Mouse (Mus musculus) stomach, embryonic 15.5 days (tissue): ENCODE data around the gene Rnf220. TPM values are rescaled to one million over a fixed set of nuclear protein-coding genes. Genes with fewer than 3 reads are reported as not detected.

Source experiments
- polyA plus RNA-seq: library from polyadenylated mRNA; unstranded; fragments of >200 nt; fragmentation: Nextera tagmentation; extraction: Ambion mirVana; gene quantifications from 2 replicates; pipeline ENCODE4 v1.2.1, GENCODE M21; 2015

Gene Rnf220
- polyA plus RNA-seq, 1 experiment from 2014 or later: 66.2 TPM

Other genes with a start within 250 kb of the Rnf220 start
- 13.2 and 13.5 TPM in 2 replicates for gene Tmem53, start 245.1 kb downstream of the Rnf220 start, polyA plus RNA-seq
- gene Armh1, start 244.9 kb downstream of the Rnf220 start, polyA plus RNA-seq: 0.32 and 0.46 TPM in 2 replicates
- gene Eri3, start 53.3 kb upstream of the Rnf220 start, polyA plus RNA-seq: 116 and 122 TPM in 2 replicates
- gene Dmap1, start 185.2 kb upstream of the Rnf220 start, polyA plus RNA-seq: 47.2 and 50.7 TPM in 2 replicates
- gene Gm12845, start 227.4 kb upstream of the Rnf220 start, polyA plus RNA-seq: not detected in 2 replicates